Mouse (Mus musculus) urinary bladder, adult 18-20 months (tissue): ENCODE measurements at regions not wholly inside any gene's neighbourhood (a gene's known extent, or its start where the extent isn't known, plus 50 kb on each side); places are given as distances from the start of the nearest gene placed in this dataset.

ENCODE experiments used
- DNase-seq, 2 experiments: peaks; one replicate each; pipeline ENCODE4 v3.0.0; 2022; ENCODE audit warnings: low spot score in 2 of 2, mixed read lengths in 2 of 2

- no peak for DNase-seq
Measured at GRCm38 (mm10) chr13:44293736-44294416, 435.4 kb upstream of the Jarid2 start.

GRCm38 (mm10) chr13:44295621-44296020 lies 433.7 kb upstream of the Jarid2 start:
- no peak for DNase-seq

- no peak for DNase-seq
Measured at GRCm38 (mm10) chr13:44300611-44301010, 428.7 kb upstream of the Jarid2 start.

GRCm38 (mm10) chr13:44301215-44301614 lies 428.1 kb upstream of the Jarid2 start:
- DNase-seq, result no peak

- peak; percentile 40 to 71 for DNase-seq
Measured at GRCm38 (mm10) chr13:44301936-44302335, 427.3 kb upstream of the Jarid2 start.

GRCm38 (mm10) chr13:44305134-44305991 lies 423.9 kb upstream of the Jarid2 start:
- no peak for DNase-seq

GRCm38 (mm10) chr13:44306275-44307050 lies 422.8 kb upstream of the Jarid2 start:
- DNase-seq, result peak in 1 of 2 experiments; percentile 66

- DNase-seq, result no peak
Measured at GRCm38 (mm10) chr13:44308227-44308626, 421.0 kb upstream of the Jarid2 start.

- DNase-seq, result no peak
Measured at GRCm38 (mm10) chr13:44312237-44312636, 417.0 kb upstream of the Jarid2 start.

GRCm38 (mm10) chr13:44316747-44317446 lies 412.4 kb upstream of the Jarid2 start:
- peak in 1 of 2 experiments; percentile 37 for DNase-seq

GRCm38 (mm10) chr13:44317596-44317995 lies 411.7 kb upstream of the Jarid2 start:
- no peak for DNase-seq

GRCm38 (mm10) chr13:44319101-44319500 lies 410.2 kb upstream of the Jarid2 start:
- DNase-seq, result no peak

GRCm38 (mm10) chr13:44319511-44319910 lies 409.8 kb upstream of the Jarid2 start:
- DNase-seq, result no peak

- no peak for DNase-seq
Measured at GRCm38 (mm10) chr13:44320311-44320710, 409.0 kb upstream of the Jarid2 start.

- no peak for DNase-seq
Measured at GRCm38 (mm10) chr13:44321009-44321596, 408.2 kb upstream of the Jarid2 start.

GRCm38 (mm10) chr13:44328416-44328815 lies 400.9 kb upstream of the Jarid2 start:
- no peak for DNase-seq

- no peak for DNase-seq
Measured at GRCm38 (mm10) chr13:44329161-44329560, 400.1 kb upstream of the Jarid2 start.

- DNase-seq, result no peak
Measured at GRCm38 (mm10) chr13:44329701-44330100, 399.6 kb upstream of the Jarid2 start.

GRCm38 (mm10) chr13:44332716-44333240 lies 396.5 kb upstream of the Jarid2 start:
- no peak for DNase-seq

- no peak for DNase-seq
Measured at GRCm38 (mm10) chr13:44339061-44339741, 390.1 kb upstream of the Jarid2 start.
